Mouse (Mus musculus) activated CD4-positive, CD25-positive, alpha-beta regulatory T cell, adult 4 months (primary cell): Measurements from ENCODE around the gene Grip1. TPM values are rescaled to one million over a fixed set of nuclear protein-coding genes. Genes with fewer than 3 reads are reported as not detected.

Experiments used
- ATAC-seq: one replicate; pipeline ENCODE4 v1.8.0; 2017
- polyA plus RNA-seq, 2 experiments: library from polyadenylated mRNA; unstranded; fragments of 100-300 nt; shearing (Covaris generic); gene quantifications; one replicate each; pipeline ENCODE4 v1.2.1; 2017

Gene Grip1
- polyA plus RNA-seq, 2 experiments from 2014 or later: 0.16 TPM; not detected in 1

DNA sequence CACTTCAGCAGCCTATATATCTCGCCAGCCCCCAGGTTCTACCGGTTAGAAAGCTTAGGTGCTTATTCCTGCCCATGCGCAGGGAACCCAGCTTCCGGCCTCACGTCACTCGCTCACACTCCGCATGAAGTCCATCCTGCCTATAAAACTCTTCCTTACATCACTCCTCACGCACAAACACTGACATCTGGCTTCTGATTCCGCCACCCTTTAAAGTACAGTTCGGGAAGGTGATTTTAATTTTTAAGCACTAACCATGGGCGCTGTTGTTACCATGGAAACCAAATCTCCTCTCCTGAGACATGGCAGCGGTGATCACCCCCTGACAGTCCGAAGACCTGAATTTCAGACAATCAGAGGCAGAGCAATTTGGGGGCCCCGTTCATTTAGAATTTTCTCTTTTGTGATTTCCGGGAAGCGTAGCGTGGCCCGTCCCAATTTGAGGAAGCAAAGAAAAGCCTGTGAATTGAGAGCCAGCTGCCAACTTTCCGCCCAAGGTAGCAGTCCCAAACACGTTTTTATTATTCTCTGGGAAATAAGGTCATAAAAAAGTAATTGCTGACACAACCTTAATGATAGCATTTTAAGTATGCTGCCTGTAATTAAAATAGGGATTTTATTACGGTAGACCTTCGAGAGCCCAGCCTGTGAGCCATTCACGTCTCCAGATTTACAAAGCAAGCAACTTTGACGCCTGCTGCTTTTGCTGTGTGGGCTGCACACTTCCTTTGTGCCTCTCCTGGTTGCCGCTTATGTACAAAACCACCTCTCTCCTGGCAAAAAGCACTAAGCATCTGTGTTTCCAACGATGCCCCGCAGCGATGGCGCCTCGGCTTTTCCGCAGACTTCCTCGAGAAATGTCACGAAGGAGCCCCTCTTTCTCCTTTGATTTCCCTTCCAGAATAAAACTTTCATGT, 308.1 kb downstream of the Grip1 start:
- ATAC-seq: no peak

DNA sequence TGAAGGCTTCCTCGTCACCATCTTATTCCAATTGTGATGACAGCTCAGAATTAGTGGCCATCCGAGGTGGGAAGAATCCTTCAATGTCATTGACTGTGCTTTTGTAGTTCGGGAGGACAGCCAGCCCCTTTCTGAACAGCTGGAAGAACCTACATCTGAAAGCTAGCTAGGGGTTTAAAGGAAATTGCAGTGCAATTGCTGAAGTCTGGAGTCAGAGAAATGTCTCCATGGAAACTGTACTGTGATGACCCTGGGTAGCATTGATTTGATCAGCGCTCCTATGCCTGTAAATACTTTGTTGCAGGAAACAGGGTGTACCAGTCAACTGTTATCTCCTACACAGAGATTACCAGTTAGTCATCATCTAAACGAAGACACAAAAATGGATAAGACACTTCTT, 325.2 kb downstream of the Grip1 start:
- ATAC-seq: no peak

DNA sequence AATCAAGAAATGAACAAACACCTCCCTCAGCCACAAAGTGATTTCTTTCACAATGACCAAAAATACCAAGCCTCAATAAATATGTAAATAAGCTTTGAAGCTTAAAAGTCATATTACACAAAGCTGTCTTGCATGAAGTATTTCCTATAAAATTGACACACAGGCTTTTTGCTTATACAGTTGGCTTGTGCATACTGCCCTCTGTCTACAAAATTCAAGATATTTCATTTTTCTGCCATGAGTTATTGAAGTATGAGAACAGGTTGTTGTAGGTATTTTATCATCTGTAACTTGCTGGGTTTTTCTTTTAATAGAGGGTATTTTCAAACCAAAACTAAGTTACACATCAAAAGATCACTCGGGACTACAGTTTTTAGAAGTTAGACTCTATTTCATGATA, 326.0 kb downstream of the Grip1 start:
- no peak for ATAC-seq

DNA sequence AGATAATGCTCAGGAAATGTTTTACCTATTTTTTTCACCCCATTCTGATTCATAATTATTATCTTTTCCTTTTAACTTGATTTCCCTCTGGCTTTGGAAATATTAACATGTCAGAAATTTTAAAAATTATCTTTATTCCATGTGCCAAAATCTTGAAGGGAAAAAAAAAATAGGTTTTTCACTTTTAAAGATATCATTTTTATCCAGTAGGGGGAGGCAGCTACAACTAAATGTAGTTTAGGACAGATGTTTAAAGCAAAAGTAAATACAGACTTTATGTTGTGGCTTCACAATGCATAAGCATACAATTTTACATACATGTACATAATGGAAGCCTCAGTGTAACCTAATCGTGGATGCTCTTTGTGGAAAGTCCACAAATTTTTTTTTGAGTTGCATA, 336.9 kb downstream of the Grip1 start:
- ATAC-seq: no peak

DNA sequence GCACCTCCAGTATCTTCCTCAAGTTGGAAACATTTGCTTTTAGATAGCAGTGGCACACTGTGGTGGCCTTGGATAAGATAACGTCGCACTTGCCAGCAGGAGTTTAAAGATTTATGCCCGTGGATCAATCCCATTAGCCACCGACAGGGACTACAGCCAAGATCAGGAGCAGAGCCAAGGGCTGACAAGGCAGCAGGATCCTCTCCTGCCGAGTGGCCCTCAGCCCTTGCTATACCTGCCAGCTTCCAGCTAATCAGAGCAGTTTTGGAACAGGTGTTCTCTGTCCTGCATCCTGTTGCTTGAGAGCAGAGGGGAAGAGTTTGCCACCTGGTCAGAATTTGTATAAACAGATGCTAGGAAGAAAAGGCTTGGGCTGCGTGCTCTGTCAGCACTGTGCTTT, 348.8 kb downstream of the Grip1 start:
- ATAC-seq: no peak

DNA sequence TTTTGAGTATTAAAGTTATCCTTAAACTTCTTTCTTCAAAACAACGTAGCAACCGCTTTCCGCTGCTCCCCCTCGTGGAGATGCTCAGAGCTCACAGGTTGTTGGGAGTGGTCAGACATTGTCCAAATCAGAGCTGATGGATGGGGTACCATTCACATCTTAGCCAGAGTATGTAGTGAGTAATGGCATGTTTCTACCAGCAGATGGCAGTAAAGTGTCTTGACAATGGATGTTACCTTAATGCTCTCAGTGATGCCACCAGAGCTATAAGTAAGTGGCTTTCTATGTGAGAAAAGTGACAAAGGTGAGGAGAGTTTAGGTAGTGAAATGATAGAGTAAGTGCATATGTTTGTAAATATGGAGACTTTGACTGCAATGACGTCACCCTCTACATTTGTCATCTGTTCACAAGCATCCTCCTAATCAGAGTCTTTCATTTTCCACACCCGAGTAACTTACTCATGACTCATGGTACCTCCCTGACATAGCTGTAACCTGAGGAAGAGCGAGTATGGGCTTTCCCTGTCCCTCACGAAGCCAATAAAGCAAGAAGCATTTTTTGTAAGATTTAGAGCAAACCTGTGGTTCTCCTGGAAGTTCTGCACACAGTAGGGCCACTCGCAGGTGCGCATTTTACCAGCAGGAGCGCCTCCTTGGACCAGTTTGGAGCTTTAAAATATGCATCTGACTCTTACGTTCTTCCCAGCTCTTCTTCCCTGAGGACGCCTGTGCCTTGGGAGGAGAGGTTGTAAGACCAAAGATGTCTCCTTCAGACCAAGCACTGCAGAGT, 350.2 kb downstream of the Grip1 start:
- ATAC-seq: no peak

DNA sequence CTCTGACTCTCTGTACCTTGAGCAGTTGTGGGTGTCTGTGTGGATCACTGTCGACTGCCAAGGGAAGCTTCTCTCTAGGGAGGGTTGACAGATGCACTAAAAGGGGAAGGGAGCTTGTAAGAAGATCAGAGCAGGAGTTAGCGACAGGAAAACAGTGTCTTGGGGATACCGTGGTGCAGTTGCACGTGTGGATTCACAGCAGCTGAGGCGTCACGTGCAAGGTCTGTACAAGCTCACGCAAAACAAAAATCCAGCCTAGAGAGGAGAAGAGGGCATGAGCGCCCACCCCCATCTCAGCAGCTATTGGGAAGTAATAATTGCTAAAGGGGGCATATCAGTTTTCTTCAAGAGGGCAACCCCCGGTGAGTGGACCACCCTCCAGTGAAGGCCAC, 350.8 kb downstream of the Grip1 start:
- no peak for ATAC-seq

DNA sequence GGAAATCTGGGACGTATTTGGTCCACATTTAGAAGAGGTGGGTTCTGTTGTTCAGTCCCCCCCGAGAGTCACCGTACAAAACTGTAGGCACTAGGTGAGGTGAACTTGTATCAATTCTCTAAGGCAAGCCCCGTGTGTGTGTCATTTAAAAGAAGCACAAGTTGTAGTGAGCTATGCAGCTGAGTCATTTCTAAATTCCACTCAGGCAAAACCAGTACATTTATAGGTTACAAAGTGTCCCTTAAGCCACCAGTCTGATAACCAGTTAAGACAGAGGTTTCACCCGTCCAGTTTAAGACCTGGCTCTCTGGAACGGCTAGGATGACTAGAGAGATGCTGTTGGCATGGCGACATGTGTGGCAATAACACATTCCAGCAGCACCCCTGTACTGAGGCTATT, 351.5 kb downstream of the Grip1 start:
- no peak for ATAC-seq

DNA sequence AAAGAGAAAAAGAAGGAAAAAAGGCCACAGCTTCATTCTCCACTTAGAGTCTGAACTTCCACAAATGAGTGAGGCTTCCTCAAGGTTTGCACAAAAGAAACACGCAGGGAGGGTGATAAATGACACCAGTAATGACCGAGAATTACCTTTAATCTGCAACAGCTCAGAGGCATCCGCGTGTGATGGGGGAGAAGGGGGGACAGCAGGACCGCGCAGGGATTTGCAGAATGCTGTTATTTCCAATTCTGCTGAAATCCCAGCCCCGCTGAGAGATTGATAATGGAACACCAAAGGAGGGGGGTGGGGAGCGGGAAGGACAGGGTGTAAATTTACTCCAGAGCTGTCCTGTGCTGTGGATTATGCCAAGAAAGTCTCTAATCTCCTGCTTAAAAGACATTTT, 352.5 kb downstream of the Grip1 start:
- no peak for ATAC-seq

DNA sequence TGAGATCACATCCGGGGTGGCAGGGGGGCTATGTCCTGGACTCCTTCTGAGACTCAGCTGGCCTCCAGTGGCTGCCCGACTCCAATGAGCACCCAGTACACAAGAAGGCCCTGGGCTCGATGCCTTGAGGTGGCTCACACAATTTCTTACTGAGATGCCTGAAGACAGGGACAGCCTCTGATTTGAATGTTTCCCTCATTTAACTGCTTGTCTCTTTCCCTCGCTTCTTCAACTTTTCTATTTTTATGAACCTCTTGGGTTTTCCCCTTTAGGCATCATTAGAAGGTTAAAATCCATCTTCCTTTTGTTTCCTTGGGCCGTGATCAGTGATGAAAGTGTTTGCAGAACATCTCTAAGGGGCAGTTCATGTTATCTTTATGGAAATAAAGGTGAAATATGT, 354.8 kb downstream of the Grip1 start:
- ATAC-seq: no peak

DNA sequence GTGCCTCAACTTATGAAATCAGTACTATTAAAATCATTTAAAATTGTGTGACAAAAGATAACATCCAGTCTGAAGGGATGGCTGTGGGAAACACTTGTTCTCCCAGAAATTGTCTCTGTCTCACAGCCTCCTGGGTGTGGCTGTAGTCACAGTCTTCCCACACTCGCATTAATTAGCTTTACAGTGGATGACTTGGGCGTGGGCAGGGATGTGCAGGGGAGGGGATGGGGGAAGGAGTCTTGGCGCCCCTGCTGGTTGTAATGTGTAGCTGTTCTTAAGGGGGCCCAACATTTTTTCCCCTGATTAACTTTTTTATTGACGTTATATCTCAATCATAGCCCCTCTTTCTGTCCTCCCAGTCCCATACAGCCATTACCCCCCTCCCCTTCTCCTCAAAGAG, 360.5 kb downstream of the Grip1 start:
- ATAC-seq: no peak

DNA sequence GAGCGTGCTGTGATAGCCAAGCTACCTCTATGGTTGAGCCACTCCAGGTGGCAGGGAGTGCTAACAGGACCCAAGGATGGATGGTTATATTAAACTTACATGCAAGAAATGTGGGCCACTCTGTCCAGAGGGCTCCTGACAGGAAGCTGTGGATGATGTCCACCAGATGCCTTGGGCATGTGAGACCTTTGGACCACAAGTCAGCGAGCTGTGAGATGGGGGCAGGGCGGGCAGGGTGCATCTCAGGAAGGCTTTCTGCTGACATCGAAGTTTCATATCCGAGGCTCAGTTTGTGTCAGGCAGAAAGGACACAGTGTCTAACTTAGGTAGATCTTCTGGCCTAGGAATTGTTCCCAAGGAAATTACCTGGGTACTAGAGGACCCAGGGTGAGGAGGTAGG, 362.4 kb downstream of the Grip1 start:
- ATAC-seq: no peak

DNA sequence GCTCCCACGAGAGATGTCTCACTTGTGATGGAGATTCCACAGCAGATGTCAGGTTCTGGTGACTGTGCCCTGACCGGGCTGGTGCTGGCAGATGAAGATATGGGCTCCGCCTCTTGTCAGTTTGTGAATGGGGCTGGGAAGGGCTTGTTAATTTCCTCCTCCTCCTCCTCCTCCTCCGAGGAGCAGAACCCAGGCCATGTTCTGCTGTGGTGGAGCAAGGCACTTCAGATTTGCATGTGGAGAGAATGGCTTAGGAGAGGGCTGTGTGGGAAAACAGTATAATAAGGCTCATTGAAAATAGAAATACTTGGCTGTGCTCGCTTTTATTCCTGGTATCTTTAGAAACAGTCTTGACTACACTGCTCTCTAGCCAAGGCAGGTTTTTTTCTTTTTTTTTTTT, 364.8 kb downstream of the Grip1 start:
- no peak for ATAC-seq

DNA sequence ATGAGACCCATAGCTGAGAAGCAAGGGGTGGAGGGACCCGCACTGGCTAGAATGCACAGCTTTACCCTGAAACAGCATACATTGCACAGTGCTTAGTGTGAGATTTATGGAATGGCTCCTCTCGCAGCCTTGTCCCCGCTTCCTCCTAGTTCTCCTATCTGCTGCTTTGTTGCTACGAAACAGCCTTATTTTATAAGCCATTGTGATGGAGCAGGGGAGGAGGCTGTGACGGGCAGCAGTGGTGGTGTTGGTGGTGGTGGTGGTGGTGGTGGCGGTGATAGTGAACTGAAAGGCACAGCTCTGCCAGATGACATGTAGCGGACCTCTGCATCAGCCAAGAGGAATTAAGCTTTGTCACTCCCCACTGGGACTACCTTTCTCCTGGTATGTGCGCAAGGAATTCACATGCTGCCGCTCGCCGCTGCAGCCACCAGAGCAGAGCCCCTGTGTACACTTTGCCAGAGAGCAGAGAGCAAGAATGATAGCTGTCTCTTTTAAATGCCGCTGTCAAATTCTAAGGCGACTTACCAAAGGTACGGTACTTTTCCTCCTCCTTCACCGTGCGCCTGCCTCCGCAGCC, 365.6 kb downstream of the Grip1 start:
- no peak for ATAC-seq

DNA sequence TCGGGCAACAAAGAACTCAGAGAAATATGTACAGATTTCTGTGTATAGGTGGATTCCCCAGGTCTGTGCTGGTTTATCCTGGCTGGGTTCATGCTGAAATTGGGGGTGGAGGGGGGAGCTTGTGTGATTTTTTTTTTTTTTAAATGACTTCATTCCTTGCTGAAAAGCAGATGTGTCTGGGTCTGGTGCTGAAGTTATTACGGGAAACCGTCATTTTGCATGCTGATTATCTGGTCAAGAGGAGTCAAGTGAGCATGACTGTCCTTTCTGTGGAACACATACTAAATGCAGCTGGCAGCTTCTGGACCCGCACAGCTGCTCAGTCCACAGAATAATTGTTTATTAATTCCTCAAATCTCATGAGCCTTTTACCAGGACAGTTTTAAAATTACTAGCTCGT, 366.1 kb downstream of the Grip1 start:
- no peak for ATAC-seq

DNA sequence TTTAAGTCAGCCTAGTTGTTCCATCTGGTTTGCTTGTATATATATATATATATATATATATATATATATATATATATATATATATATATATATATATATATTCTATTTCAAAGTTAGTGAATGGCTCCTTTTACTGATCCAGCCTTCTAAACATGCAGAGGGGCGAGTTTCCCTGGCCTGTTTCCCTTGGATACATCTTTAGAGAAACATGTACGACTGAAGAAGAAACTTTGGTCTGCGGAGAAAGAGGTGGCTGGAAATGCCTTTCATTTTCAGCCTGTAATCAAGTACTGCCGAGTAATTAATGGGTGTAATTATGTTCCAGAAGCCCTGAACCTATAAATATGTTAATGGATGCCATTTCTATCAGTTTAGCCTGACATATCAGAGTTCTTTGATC, 366.8 kb downstream of the Grip1 start:
- no peak for ATAC-seq

DNA sequence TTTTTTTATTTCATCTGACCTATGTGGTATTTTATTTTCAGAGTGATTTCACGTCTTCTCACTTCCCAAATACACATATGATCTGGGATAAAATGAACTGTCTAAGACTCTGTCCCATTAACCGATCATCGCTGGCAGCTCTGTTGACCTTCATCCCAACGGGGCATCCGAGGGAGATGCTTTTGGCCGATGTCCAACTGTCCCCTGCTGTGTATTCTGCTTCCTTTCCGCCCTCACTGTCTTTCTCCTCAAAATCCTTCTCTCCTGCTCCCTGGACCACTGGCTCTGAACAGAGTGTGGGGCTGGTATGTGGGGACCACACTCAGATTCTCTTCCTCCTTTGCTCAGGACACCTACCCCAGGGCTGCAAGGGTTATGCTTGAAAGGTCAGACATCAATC, 370.1 kb downstream of the Grip1 start:
- no peak for ATAC-seq

DNA sequence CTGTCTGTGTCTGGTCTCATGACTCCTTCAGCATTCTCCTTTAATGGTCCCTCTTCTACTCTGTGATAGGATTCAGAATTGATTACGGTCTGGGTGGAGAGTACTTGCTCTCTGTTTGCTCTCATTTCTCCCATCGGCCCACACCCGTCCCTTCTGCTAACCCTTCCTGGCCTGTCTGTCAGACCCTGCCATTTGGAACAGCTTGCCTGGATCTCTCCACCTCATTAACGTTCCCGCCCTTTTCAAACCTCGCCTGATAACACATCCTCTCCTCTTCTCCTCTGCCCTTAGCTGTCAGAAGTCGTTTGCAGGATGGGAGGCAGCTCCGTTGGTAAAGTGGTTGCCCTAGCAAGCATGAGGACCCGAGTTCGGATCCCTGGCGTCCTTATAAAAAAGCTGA, 370.9 kb downstream of the Grip1 start:
- ATAC-seq: no peak

DNA sequence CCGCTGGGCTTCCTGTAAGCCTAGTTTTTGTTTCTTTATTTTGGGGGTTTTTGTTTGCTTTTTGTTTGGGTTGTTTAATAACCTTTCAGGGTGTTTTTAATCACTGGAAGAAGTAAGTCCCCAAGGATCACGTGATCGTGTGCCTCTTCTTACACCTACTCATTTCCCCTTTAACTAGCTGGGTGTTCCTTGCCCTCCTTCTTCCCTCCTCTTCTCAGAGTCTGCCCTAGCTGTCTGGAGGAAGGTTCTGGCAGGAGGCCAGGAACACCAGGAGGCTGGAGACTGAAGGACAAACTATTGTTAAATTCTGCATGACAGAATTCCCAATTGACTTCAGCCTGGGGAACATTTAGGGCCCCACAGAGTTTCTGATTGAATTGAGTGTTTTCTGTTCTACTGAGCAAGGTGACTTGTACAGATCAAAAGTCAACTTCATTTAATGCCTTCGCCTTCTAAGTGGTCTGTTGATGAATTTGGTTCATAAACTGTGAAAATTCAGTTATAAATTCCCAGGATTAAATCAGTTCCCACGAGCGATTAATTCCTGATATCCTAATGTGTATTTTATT, 376.8 kb downstream of the Grip1 start:
- no peak for ATAC-seq

DNA sequence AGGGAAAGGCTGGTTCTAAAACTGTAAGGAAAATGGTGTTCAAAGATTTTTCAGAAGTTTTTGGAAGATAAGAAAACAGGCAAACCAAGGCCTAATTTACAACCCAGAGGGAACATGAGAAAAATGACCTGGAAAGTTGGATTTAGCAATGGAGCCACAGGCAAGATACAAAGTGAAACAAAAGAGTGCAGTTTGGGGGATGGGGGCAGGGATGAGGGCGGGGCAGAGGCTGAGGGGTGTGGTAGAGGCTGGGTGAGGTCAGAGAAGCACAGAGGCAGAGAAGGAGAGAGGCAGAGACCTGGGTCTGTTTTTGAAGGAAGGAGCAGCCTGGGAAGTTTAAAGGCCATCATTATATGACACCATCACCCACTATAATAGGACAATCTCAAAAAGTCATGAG, 377.5 kb downstream of the Grip1 start:
- ATAC-seq: no peak

DNA sequence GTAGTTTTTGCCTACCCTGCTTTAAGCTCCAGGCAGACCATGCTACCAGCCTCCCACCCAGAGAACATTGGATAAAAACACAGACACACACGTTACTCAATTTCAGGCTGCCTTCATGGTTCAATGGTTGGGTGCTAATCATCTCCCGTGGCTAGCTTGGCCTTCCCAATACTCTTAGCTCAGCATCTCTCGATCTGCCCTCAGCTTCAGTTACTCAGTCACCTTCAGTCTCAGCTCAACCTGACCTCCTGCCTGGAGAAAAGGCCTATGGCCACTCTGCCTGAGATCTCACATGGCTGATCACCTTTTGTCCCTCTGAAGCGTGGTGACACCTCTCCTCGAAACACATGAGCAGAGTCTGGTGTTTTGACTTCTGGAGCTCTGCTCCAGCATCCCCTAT, 379.7 kb downstream of the Grip1 start:
- ATAC-seq: no peak

DNA sequence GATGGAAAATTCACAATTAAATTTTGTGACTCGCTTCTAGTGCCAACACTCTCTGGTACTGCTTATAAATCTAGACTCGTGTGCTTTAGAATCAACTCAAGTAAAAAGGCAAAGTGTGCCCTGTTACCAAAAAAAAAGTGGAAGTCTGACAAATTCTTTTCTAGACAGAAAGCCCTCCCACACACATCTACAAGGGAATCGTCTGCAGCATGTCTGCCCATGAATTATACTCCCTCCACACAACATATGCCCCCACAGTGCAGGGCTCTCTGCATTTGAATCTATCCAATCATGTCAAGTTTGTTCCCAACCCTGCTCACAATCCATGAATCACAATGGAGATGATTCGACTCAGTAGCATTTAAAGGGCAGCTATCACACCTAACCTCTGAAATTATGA, 380.5 kb downstream of the Grip1 start:
- no peak for ATAC-seq

DNA sequence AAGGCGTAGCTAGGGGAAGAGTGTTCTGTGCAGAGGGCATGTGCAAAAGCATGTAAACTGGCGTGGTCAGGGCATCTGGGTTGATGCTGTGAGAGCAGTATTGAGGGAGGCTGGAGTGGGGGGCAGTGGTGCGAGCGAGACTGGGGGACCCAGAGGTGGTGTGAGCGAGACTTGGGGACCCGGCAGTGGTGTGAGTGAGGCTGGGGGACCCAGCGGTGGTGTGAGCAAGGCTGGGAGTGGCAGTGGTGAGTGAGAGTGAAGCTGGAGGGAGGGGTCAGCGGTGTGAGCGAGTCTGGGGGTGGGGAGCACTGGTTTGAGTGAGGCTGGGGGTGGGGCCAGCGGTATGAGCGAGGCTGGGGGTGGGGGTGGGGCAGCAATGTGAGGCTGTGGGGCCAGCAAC, 386.0 kb downstream of the Grip1 start:
- ATAC-seq: no peak
